In genomic region chr9:106173363-106173762, GRCm38 (mm10) we compare ENCODE assay signal across 7 mouse cellular contexts. TPM values are rescaled to one million over a fixed set of nuclear protein-coding genes. Genes with fewer than 3 reads are reported as not detected.
DNase-seq lines count a peak whose midpoint lies in the region; ATAC-seq lines count a peak whose summit lies in the region.

No protein-coding gene starts in this region.

- peak overlapping the region; percentile 37 for H3K4me3 ChIP-seq in lung, embryonic 16.5 days (ENCODE audit: low read length)
- H3K4me3 ChIP-seq in forebrain, embryonic 13.5 days = peak overlapping the region; percentile 80
- peak overlapping the region; percentile 92 for H3K4me3 ChIP-seq in liver, embryonic 12.5 days

- 55% methylated on average over 2 of the region's 2 CpGs for WGBS in lung, embryonic 16.5 days
- 57% methylated on average over 2 of the region's 2 CpGs for WGBS in forebrain, embryonic 13.5 days
- WGBS in liver, embryonic 12.5 days (ENCODE audit: insufficient replicate concordance) = 51% methylated on average over 2 of the region's 2 CpGs

- no peak overlapping the region; the same call in 1 of the 2 replicates for H3K9ac ChIP-seq in lung, embryonic 16.5 days (ENCODE audit: low read length)
- peak overlapping the region; percentile 50; the same call in 1 of the 2 replicates for H3K9ac ChIP-seq in forebrain, embryonic 13.5 days
- peak overlapping the region; percentile 89 for H3K9ac ChIP-seq in liver, embryonic 12.5 days

- no peak overlapping the region for H3K27ac ChIP-seq in lung, embryonic 16.5 days (ENCODE audit: low read length)
- H3K27ac ChIP-seq in forebrain, embryonic 13.5 days = no peak overlapping the region
- H3K27ac ChIP-seq in liver, embryonic 12.5 days = no peak overlapping the region

- no peaks in the 10 kb centered on the region for H3K27me3 ChIP-seq in lung, embryonic 16.5 days (ENCODE audit: control insufficient read depth, insufficient read depth, low read depth, low read length)
- H3K27me3 ChIP-seq in forebrain, embryonic 13.5 days = no peaks in the 10 kb centered on the region
- H3K27me3 ChIP-seq in liver, embryonic 12.5 days (replicated peaks) = no peaks in the 10 kb centered on the region

- no peaks in the 10 kb centered on the region for H3K9me3 ChIP-seq in lung, embryonic 16.5 days (ENCODE audit: control insufficient read depth, low read length)
- H3K9me3 ChIP-seq in forebrain, embryonic 13.5 days (replicated peaks) = no peaks in the 10 kb centered on the region
- no peaks in the 10 kb centered on the region for H3K9me3 ChIP-seq in liver, embryonic 12.5 days (replicated peaks)

- no peak for ATAC-seq in lung, embryonic 16.5 days (ENCODE audit: low read depth)
- no peak for ATAC-seq in forebrain, embryonic 13.5 days
- ATAC-seq in liver, embryonic 12.5 days = no peak

- peaks cover 12% of the 10 kb centered on the region for H3K36me3 ChIP-seq in lung, embryonic 16.5 days (ENCODE audit: control insufficient read depth, insufficient read depth, low read length)
- H3K36me3 ChIP-seq in forebrain, embryonic 13.5 days (ENCODE audit: poor library complexity, severe bottlenecking) = peaks cover 25% of the 10 kb centered on the region
- peaks cover 47% of the 10 kb centered on the region for H3K36me3 ChIP-seq in liver, embryonic 12.5 days

- H3K4me2 ChIP-seq in lung, embryonic 16.5 days (ENCODE audit: low read depth, low read length) = peak overlapping the region; percentile 67
- peak overlapping the region; percentile 83 for H3K4me2 ChIP-seq in forebrain, embryonic 13.5 days
- peak overlapping the region; percentile 93 for H3K4me2 ChIP-seq in liver, embryonic 12.5 days

- H3K4me1 ChIP-seq in lung, embryonic 16.5 days (replicated peaks; ENCODE audit: control insufficient read depth, insufficient read depth, low read length) = peaks cover 26% of the 10 kb centered on the region
- peaks cover 44% of the 10 kb centered on the region for H3K4me1 ChIP-seq in forebrain, embryonic 13.5 days
- H3K4me1 ChIP-seq in liver, embryonic 12.5 days = peaks cover 46% of the 10 kb centered on the region

- DNase-seq in lung, postnatal 36 days = no peak
- no peak for DNase-seq in Muller cell, postnatal 12 days (ENCODE audit: inconsistent ontology term)
- DNase-seq in right cerebral cortex, postnatal 10 days (ENCODE audit: low spot score in 2 of 2) = no peak
- no peak for DNase-seq in cerebellum, postnatal 4 days (ENCODE audit: low spot score in 2 of 2)

RNA-seq across cellular contexts. Expression of gene Wdr82, which starts 2.6 kb away (rescaled TPM):
- 16.3 and 17.5 TPM in 2 replicates for polyA plus RNA-seq in lung, embryonic 16.5 days (2015; fragmentation: Nextera tagmentation; extraction: Ambion mirVana)
- 33.8 and 40.1 TPM in 2 replicates for polyA plus RNA-seq in forebrain, embryonic 13.5 days (2015; fragmentation: Nextera tagmentation; extraction: Ambion mirVana)
- polyA plus RNA-seq in liver, embryonic 12.5 days (2016; fragmentation: Nextera tagmentation; extraction: Ambion mirVana) = 11.5 and 11.8 TPM in 2 replicates

RNA-seq across cellular contexts. Expression of gene Glyctk, which starts 15.4 kb away (rescaled TPM):
- 1.4 and 1.9 TPM in 2 replicates for polyA plus RNA-seq in lung, embryonic 16.5 days (2015; fragmentation: Nextera tagmentation; extraction: Ambion mirVana)
- polyA plus RNA-seq in forebrain, embryonic 13.5 days (2015; fragmentation: Nextera tagmentation; extraction: Ambion mirVana) = 6.4 and 7.9 TPM in 2 replicates
- 14.1 and 15.7 TPM in 2 replicates for polyA plus RNA-seq in liver, embryonic 12.5 days (2016; fragmentation: Nextera tagmentation; extraction: Ambion mirVana)

RNA-seq across cellular contexts. Expression of gene Ppm1m, which starts 26.2 kb away (rescaled TPM):
- polyA plus RNA-seq in lung, embryonic 16.5 days (2015; fragmentation: Nextera tagmentation; extraction: Ambion mirVana) = 53.1 and 56.7 TPM in 2 replicates
- polyA plus RNA-seq in forebrain, embryonic 13.5 days (2015; fragmentation: Nextera tagmentation; extraction: Ambion mirVana) = 19.5 and 20.1 TPM in 2 replicates
- 17.0 and 17.8 TPM in 2 replicates for polyA plus RNA-seq in liver, embryonic 12.5 days (2016; fragmentation: Nextera tagmentation; extraction: Ambion mirVana)

RNA-seq across cellular contexts. Expression of gene Twf2, which starts 29.5 kb away (rescaled TPM):
- polyA plus RNA-seq in lung, embryonic 16.5 days (2015; fragmentation: Nextera tagmentation; extraction: Ambion mirVana) = 69.8 and 69.9 TPM in 2 replicates
- polyA plus RNA-seq in forebrain, embryonic 13.5 days (2015; fragmentation: Nextera tagmentation; extraction: Ambion mirVana) = 48.0 and 51.7 TPM in 2 replicates
- 34.7 and 35.9 TPM in 2 replicates for polyA plus RNA-seq in liver, embryonic 12.5 days (2016; fragmentation: Nextera tagmentation; extraction: Ambion mirVana)

RNA-seq across cellular contexts. Expression of gene Tlr9, which starts 49.0 kb away (rescaled TPM):
- polyA plus RNA-seq in lung, embryonic 16.5 days (2015; fragmentation: Nextera tagmentation; extraction: Ambion mirVana) = 0.11 TPM in 1 of 2 replicates, not detected in the other
- not detected in 2 replicates for polyA plus RNA-seq in forebrain, embryonic 13.5 days (2015; fragmentation: Nextera tagmentation; extraction: Ambion mirVana)
- polyA plus RNA-seq in liver, embryonic 12.5 days (2016; fragmentation: Nextera tagmentation; extraction: Ambion mirVana) = 0.06 TPM in 1 of 2 replicates, not detected in the other

Comparison
In these comparisons a context has a peak if more than half of its experiments do, and no peak if none do; other contexts are left out.
1. H3K4me3 ChIP-seq: peak in every context shown above with its lines; median percentile 92 in liver, embryonic 12.5 days; 80 in forebrain, embryonic 13.5 days; 37 in lung, embryonic 16.5 days.